Mouse (Mus musculus) T-cell, adult 2 months (primary cell): ENCODE data around the gene Kansl2.

Source experiments
- DNase-seq: peaks from one replicate; pipeline ENCODE4 v3.0.0; 2022; ENCODE audit warnings: low spot score

Kansl2 gene

GRCm38 (mm10) chr15:98503317-98503716 is 30.7 kb downstream of the Kansl2 start:
- no peak for DNase-seq

GRCm38 (mm10) chr15:98497631-98498030 is 36.4 kb downstream of the Kansl2 start:
- DNase-seq, result no peak

- no peak for DNase-seq
These were observed 42.0 kb downstream of the Kansl2 start, which contains the start of gene Olfr279 for GRCm38 (mm10) chr15:98492102-98492501. Olfr279 (plus strand) TSS chr15:98492402.

- DNase-seq, result no peak
These were observed 42.7 kb downstream of the Kansl2 start for GRCm38 (mm10) chr15:98491332-98491731.

GRCm38 (mm10) chr15:98486433-98487021 is 47.5 kb downstream of the Kansl2 start:
- DNase-seq, result no peak

- no peak for DNase-seq
These were observed 49.9 kb downstream of the Kansl2 start for GRCm38 (mm10) chr15:98483907-98484886.

- no peak for DNase-seq
These were observed 51.4 kb downstream of the Kansl2 start, which contains the start of gene Lalba for GRCm38 (mm10) chr15:98482701-98483100. Lalba (minus strand) TSS chr15:98482721.

- no peak for DNase-seq
These were observed 54.4 kb downstream of the Kansl2 start for GRCm38 (mm10) chr15:98479568-98480102.

GRCm38 (mm10) chr15:98476281-98476680 is 57.8 kb downstream of the Kansl2 start:
- DNase-seq, result no peak

GRCm38 (mm10) chr15:98475382-98475781 is 58.7 kb downstream of the Kansl2 start:
- peak; percentile 36 for DNase-seq

- no peak for DNase-seq
These were observed 59.1 kb downstream of the Kansl2 start for GRCm38 (mm10) chr15:98474958-98475357.

- DNase-seq, result no peak
These were observed 62.5 kb downstream of the Kansl2 start for GRCm38 (mm10) chr15:98471539-98471938.

GRCm38 (mm10) chr15:98469596-98469995 is 64.5 kb downstream of the Kansl2 start, which contains the start of gene OR5BS1P:
OR5BS1P (plus strand) TSS chr15:98469896.
- no peak for DNase-seq
